Mouse (Mus musculus): ENCODE results near the gene Rilp. TPM values are rescaled to one million over a fixed set of nuclear protein-coding genes. Genes with fewer than 3 reads are reported as not detected.

Rilp gene
- polyA plus RNA-seq, 1 experiment from 2014 or later, result 0.27 TPM

DNA sequence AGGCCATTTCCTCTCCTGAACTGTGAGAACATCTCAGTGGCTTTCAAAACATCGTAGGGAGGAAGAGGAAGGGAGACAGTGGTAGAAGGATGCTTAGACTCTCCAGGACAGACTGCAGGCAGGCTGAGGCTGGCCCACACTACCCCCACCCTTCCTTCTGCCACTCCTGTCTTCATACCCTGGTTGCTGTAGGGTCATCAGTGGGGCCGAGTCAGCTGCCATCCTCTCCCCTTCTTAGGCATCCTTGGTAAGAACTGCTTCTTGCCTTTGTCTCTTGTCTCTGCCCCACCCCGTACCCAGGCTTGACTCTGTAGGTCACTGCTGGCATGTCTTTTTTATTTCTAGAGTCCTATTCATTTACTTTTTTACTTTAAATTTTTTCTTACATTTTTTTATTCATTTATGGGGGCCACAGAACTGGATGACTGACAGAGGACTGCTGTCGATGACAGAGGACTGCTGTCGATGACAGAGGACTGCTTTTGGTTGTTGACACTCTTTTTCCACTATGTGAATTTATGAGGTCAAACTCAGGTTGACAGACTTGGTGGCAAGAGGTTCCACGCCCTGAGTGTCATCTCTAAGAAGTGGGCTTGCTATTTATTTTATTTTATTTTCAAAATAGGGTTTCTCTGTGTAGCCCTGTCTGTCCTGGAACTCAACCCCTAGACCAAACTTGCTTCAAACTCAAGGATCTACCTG, 23.6 kb downstream of the Rilp start:
- H3K36me3 ChIP-seq (replicated peaks; ENCODE audit: control insufficient read depth, insufficient read depth, low read depth, low read length), result no peaks in the 10 kb centered on the region
- H3K4me1 ChIP-seq (ENCODE audit: control insufficient read depth, insufficient read depth, low read length), result peaks cover 3% of the 10 kb centered on the region; the same call in 1 of the 2 replicates
- H3K9ac ChIP-seq (replicated peaks; ENCODE audit: low read length), result no peak overlapping the region
- no peak overlapping the region for H3K27ac ChIP-seq (replicated peaks; ENCODE audit: low read depth, low read length)
- 77% methylated on average over 6 of the region's 6 CpGs for WGBS
- no peak overlapping the region for H3K4me3 ChIP-seq (ENCODE audit: low read depth, low read length)
- DNase-seq (ENCODE audit: low spot score) (no peak), ATAC-seq (replicated peaks; ENCODE audit: insufficient number of reproducible peaks, low FRiP score, low TSS enrichment, low read depth) (no peak)
- no peaks in the 10 kb centered on the region for H3K9me3 ChIP-seq (replicated peaks; ENCODE audit: control insufficient read depth, low read length)
- no peaks in the 10 kb centered on the region for H3K27me3 ChIP-seq (ENCODE audit: control insufficient read depth, insufficient read depth, low read length)
- no peak overlapping the region for H3K4me2 ChIP-seq (ENCODE audit: low read depth, low read length)

DNA sequence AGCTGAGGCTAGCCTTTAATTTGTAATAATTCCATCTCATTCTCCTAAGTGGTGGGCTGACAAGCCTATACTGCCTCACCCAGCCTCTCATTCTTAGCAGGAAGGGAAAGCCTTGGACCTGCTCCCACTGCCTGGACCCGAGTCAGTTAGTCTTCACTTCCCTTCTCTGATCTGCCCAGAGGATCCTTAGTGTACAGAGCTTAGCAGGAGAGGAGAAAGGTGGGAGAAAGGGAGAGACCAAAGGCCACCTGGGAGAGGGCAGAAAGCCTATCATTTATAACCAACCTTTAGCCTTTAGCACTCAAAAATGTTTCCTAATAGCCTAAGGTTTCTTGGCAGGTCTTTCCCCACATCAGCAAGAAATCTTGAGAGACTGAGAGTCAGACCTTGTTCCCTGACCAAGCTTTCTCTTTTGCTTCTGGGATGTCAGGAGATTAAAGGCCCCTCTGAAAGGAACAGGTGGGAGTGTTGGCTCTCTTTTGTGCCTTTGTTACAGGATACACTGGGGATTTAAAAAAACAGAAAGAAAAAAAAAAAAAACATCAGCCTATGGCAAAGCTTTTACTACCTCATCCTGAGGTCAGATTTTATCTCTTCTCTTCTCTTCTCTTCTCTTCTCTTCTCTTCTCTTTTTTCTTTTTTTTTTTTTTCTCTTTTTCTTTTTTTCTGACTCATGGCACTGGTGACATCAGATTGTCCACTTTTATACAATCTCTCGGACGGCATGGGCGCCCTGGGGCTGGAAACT, 24.6 kb downstream of the Rilp start:
- DNase-seq (ENCODE audit: low spot score) (no peak), ATAC-seq (replicated peaks; ENCODE audit: insufficient number of reproducible peaks, low FRiP score, low TSS enrichment, low read depth) (no peak)
- Histone ChIP-seq H3K36me3 (replicated peaks; ENCODE audit: control insufficient read depth, insufficient read depth, low read depth, low read length) (no peaks in the 10 kb centered on the region), H3K9me3 (replicated peaks; ENCODE audit: control insufficient read depth, low read length) (no peaks in the 10 kb centered on the region), H3K27ac (replicated peaks; ENCODE audit: low read depth, low read length) (no peak overlapping the region), H3K4me1 (ENCODE audit: control insufficient read depth, insufficient read depth, low read length) (peaks cover 3% of the 10 kb centered on the region; the same call in 1 of the 2 replicates), H3K4me2 (ENCODE audit: low read depth, low read length) (no peak overlapping the region), H3K4me3 (ENCODE audit: low read depth, low read length) (no peak overlapping the region), H3K27me3 (ENCODE audit: control insufficient read depth, insufficient read depth, low read length) (no peaks in the 10 kb centered on the region), H3K9ac (replicated peaks; ENCODE audit: low read length) (no peak overlapping the region)
- WGBS, result 46% methylated on average over 4 of the region's 4 CpGs

DNA sequence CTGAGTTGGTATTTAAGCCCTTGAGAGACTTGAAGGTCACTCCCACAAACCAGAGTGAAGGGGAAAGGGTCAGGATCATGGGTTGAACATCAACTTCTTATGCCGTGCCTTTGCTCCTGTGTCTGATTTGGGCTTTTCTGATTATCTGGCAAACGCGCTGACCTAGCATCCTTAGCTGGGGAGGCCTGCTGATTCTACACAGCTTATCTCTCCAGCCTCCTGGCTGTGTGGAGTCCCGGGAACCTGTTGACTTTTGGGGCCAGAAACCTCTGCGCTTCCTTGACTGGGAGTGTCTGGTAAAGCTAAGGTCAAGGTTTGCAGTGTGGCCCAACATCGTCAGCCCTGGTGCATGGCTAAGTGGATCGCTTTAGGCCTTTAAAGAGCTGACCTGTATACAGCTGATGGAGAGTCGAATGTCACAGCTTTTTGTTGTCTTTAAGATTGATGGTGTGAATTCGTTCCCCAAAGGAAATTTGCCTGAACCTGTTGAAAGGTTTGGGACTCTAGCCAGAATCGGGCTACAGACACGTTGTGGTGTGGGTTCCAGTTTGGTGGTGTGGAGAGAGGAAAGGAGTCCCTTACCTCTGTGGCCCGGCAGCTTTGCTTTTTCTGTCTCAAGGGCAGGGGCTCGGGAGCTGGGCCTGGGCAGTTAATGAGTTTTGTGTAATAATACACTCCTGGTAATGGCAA, 25.4 kb downstream of the Rilp start:
- H3K9me3 ChIP-seq (replicated peaks; ENCODE audit: control insufficient read depth, low read length), result no peaks in the 10 kb centered on the region
- DNase-seq (ENCODE audit: low spot score), result no peak
- H3K27ac ChIP-seq (replicated peaks; ENCODE audit: low read depth, low read length), result no peak overlapping the region
- 57% methylated on average over 13 of the region's 13 CpGs for WGBS
- no peak overlapping the region for H3K4me2 ChIP-seq (ENCODE audit: low read depth, low read length)
- no peak overlapping the region for H3K4me3 ChIP-seq (ENCODE audit: low read depth, low read length)
- ATAC-seq (replicated peaks; ENCODE audit: insufficient number of reproducible peaks, low FRiP score, low TSS enrichment, low read depth), result no peak
- H3K27me3 ChIP-seq (ENCODE audit: control insufficient read depth, insufficient read depth, low read length), result no peaks in the 10 kb centered on the region
- H3K4me1 ChIP-seq (ENCODE audit: control insufficient read depth, insufficient read depth, low read length), result peaks cover 3% of the 10 kb centered on the region; the same call in 1 of the 2 replicates
- no peaks in the 10 kb centered on the region for H3K36me3 ChIP-seq (replicated peaks; ENCODE audit: control insufficient read depth, insufficient read depth, low read depth, low read length)
- no peak overlapping the region for H3K9ac ChIP-seq (replicated peaks; ENCODE audit: low read length)

DNA sequence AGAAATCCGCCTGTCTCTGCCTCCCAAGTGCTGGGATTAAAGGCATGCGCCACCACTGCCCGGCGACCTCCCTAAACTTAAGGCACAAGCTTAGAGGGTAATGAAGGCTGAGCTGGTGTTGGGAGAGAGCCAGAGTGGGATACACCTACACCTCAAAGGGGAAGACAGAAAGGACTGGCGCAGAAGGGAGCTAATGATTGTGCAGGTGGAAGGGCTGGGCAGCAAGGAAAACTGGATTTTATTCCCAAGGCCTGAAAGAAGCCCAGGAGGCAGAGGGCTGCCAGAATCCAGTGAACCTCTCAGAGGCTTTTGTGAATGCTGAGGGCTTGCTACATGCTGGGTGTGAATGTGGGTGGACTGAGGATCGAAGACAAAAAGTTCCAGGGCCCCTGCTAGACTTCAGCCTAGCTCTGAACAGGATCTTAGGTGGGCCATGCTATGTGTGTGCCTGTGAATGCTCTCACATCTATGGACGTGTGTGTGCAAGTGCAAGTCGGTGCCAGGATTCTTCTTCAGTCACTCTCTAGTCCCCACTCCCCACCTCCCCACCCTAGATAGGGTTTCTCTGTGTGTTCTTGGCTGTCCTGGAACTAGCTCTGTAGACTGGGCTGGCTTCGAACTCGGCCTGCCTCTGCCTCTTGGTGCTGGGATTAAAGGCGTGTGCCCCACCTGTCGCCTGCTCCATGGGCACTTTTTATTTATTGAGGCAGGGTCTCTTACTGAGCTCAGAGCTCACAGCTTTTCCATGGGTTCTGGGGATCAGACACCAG, 26.5 kb downstream of the Rilp start:
- DNase-seq (ENCODE audit: low spot score) (no peak), ATAC-seq (replicated peaks; ENCODE audit: insufficient number of reproducible peaks, low FRiP score, low TSS enrichment, low read depth) (no peak)
- no peak overlapping the region for H3K27ac ChIP-seq (replicated peaks; ENCODE audit: low read depth, low read length)
- peaks cover 3% of the 10 kb centered on the region; the same call in 1 of the 2 replicates for H3K4me1 ChIP-seq (ENCODE audit: control insufficient read depth, insufficient read depth, low read length)
- H3K4me2 ChIP-seq (ENCODE audit: low read depth, low read length), result no peak overlapping the region
- H3K9me3 ChIP-seq (replicated peaks; ENCODE audit: control insufficient read depth, low read length), result no peaks in the 10 kb centered on the region
- no peak overlapping the region for H3K4me3 ChIP-seq (ENCODE audit: low read depth, low read length)
- 87% methylated on average over 12 of the region's 12 CpGs for WGBS
- H3K9ac ChIP-seq (replicated peaks; ENCODE audit: low read length), result no peak overlapping the region
- H3K36me3 ChIP-seq (replicated peaks; ENCODE audit: control insufficient read depth, insufficient read depth, low read depth, low read length), result no peaks in the 10 kb centered on the region
- no peaks in the 10 kb centered on the region for H3K27me3 ChIP-seq (ENCODE audit: control insufficient read depth, insufficient read depth, low read length)

DNA sequence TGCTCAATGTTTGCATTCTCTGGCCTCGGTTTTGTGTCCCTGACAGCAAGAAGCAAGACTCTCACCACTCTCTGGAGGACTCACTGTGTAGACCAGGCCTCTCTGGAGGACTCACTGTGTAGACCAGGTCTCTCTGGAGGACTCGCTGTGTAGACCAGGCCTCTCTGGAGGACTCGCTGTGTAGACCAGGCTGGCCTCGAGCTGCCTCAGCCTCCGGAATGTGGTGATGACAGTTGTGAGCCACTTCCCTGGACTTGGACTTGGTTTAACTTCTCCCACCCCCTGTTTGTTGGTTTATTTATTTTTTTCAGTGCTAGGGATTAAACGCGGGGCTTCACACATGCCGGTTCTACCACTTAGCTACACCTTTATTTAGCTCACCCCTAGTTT, 27.1 kb downstream of the Rilp start:
- Histone ChIP-seq H3K27me3 (ENCODE audit: control insufficient read depth, insufficient read depth, low read length) (no peaks in the 10 kb centered on the region), H3K36me3 (replicated peaks; ENCODE audit: control insufficient read depth, insufficient read depth, low read depth, low read length) (no peaks in the 10 kb centered on the region), H3K4me1 (ENCODE audit: control insufficient read depth, insufficient read depth, low read length) (peaks cover 3% of the 10 kb centered on the region; the same call in 1 of the 2 replicates), H3K9me3 (replicated peaks; ENCODE audit: control insufficient read depth, low read length) (no peaks in the 10 kb centered on the region), H3K9ac (replicated peaks; ENCODE audit: low read length) (no peak overlapping the region), H3K27ac (replicated peaks; ENCODE audit: low read depth, low read length) (no peak overlapping the region), H3K4me2 (ENCODE audit: low read depth, low read length) (no peak overlapping the region), H3K4me3 (ENCODE audit: low read depth, low read length) (no peak overlapping the region)
- DNase-seq (ENCODE audit: low spot score) (no peak), ATAC-seq (replicated peaks; ENCODE audit: insufficient number of reproducible peaks, low FRiP score, low TSS enrichment, low read depth) (no peak)
- 86% methylated on average over 8 of the region's 8 CpGs for WGBS

DNA sequence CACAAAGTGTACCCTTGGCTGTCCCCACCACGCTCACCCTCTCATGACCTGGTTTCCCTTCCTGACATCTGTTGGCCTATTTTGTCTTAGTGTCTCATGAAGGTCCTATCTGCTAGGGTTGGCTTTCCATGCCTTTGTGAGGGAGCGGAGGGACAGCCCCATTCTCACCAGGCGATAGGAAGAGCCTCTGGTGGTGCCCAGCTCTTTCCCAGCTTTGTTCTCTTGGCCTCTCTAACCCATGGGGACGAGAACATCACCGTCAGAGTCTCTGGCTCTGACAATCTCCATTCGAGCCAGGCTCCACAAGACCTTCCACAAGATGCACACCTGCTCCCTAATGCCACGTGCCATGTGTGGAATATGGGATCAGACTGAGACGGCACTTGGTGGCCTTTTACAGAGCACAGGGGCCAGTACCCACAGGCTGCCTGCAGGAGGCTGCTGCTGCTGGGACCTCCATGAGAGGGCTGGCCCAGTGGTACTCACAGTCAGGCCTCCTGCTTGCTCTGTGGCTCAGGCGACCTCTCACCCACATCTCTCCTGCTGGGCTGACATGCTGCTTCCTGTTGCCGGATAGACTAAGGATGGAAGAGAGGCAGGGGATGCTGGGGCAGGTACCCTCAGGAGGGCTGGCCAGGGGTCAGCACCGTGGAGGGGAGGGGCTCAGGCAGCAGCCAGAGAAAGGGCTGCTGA, 27.7 kb downstream of the Rilp start:
- Histone ChIP-seq H3K4me2 (ENCODE audit: low read depth, low read length) (no peak overlapping the region), H3K36me3 (replicated peaks; ENCODE audit: control insufficient read depth, insufficient read depth, low read depth, low read length) (no peaks in the 10 kb centered on the region), H3K27me3 (ENCODE audit: control insufficient read depth, insufficient read depth, low read length) (no peaks in the 10 kb centered on the region), H3K4me3 (ENCODE audit: low read depth, low read length) (no peak overlapping the region), H3K4me1 (ENCODE audit: control insufficient read depth, insufficient read depth, low read length) (peaks cover 3% of the 10 kb centered on the region; the same call in 1 of the 2 replicates), H3K27ac (replicated peaks; ENCODE audit: low read depth, low read length) (no peak overlapping the region), H3K9me3 (replicated peaks; ENCODE audit: control insufficient read depth, low read length) (no peaks in the 10 kb centered on the region), H3K9ac (replicated peaks; ENCODE audit: low read length) (no peak overlapping the region; the same call in 1 of the 2 replicates)
- DNase-seq (ENCODE audit: low spot score), result no peak
- peak; percentile 49; the same call in 1 of the 2 replicates for ATAC-seq (replicated peaks; ENCODE audit: insufficient number of reproducible peaks, low FRiP score, low TSS enrichment, low read depth)
- WGBS, result 45% methylated on average over 11 of the region's 11 CpGs

DNA sequence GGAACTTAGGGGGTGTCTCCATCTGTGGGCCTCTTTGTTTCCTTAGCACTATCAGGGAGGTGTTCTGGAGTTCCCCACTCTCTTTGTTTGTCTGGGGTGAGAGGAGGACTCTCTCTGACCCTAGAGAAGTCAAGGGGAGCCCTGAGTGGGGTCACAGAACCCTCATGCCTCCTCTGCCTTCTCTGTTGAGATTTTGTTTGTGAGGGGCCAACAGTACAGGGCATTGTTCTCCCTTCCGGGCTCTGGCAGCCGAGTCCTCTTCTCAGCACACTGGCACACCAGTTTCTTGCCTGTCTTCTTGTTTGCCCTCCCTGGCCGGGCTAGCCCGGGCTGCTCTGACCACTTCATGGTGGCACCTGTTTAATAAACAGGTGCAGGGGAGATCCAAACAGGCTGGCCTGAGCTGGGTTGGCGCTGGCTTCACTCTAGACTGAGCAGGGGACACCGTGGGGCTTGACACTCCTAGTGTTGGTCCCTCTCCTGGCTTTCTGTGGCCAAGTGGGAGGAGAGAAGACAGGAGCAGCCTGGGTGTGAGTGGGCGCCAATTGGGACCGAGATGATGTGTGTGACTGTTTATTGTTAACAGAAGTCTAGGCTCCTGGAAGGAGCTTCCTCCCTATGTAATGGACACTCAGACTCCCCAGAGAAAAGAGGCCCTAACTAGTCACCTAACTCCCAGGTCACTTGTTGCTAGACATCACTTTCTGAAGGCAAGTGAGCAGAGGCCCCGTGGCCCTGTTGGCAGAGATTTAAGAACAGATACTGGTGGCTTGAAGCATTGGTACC, 28.5 kb downstream of the Rilp start:
- DNase-seq (ENCODE audit: low spot score) (no peak), ATAC-seq (replicated peaks; ENCODE audit: insufficient number of reproducible peaks, low FRiP score, low TSS enrichment, low read depth) (0 out of 2 replicates have a peak, but pooled peaks have one; percentile 15)
- H3K9ac ChIP-seq (replicated peaks; ENCODE audit: low read length), result no peak overlapping the region; the same call in 1 of the 2 replicates
- H3K4me2 ChIP-seq (ENCODE audit: low read depth, low read length), result no peak overlapping the region
- no peaks in the 10 kb centered on the region for H3K27me3 ChIP-seq (ENCODE audit: control insufficient read depth, insufficient read depth, low read length)
- no peaks in the 10 kb centered on the region for H3K9me3 ChIP-seq (replicated peaks; ENCODE audit: control insufficient read depth, low read length)
- H3K4me3 ChIP-seq (ENCODE audit: low read depth, low read length), result no peak overlapping the region
- no peak overlapping the region for H3K27ac ChIP-seq (replicated peaks; ENCODE audit: low read depth, low read length)
- H3K4me1 ChIP-seq (ENCODE audit: control insufficient read depth, insufficient read depth, low read length), result 0 out of 2 replicates have a peak, but pooled peaks cover 3% of the 10 kb centered on the region
- no peaks in the 10 kb centered on the region for H3K36me3 ChIP-seq (replicated peaks; ENCODE audit: control insufficient read depth, insufficient read depth, low read depth, low read length)
- WGBS, result 56% methylated on average over 9 of the region's 9 CpGs
